Mouse (Mus musculus) embryonic facial prominence, embryonic 13.5 days (tissue): Measurements from ENCODE around the gene Vmn2r2. TPM values are rescaled to one million over a fixed set of nuclear protein-coding genes. Genes with fewer than 3 reads are reported as not detected.

Experiments
- ATAC-seq: fragments of 200-750 bp; cut with Nextera tagmentation; 2 replicates; pipeline ENCODE4 v1.8.0; 2017; ENCODE audit warnings: low read depth; ENCODE audit not compliant: insufficient number of reproducible peaks, insufficient read depth, low FRiP score, low TSS enrichment
- H3K27ac ChIP-seq: fragments of 300-500 bp; sonication (generic); 2 replicates; pipeline ENCODE4 v1.5.1; 2015; ENCODE audit warnings: moderate library complexity, mild to moderate bottlenecking, inconsistent platforms
- H3K27me3 ChIP-seq: fragments of 300-500 bp; sonication (generic); 2 replicates; pipeline ENCODE4 v1.6.1; 2015; ENCODE audit warnings: mild to moderate bottlenecking, inconsistent platforms
- H3K36me3 ChIP-seq: fragments of 300-500 bp; sonication (generic); 2 replicates; pipeline ENCODE4 v1.6.1; 2015; ENCODE audit warnings: mild to moderate bottlenecking, inconsistent platforms
- H3K4me1 ChIP-seq: fragments of 300-500 bp; sonication (generic); 2 replicates; pipeline ENCODE4 v1.6.1; 2015; ENCODE audit warnings: inconsistent platforms
- H3K4me2 ChIP-seq: fragments of 300-500 bp; sonication (generic); 2 replicates; pipeline ENCODE4 v1.6.1; 2015; ENCODE audit warnings: moderate library complexity, mild to moderate bottlenecking, inconsistent platforms
- H3K4me3 ChIP-seq: fragments of 300-500 bp; sonication (generic); 2 replicates; pipeline ENCODE4 v1.5.1; 2015; ENCODE audit warnings: mild to moderate bottlenecking, inconsistent platforms
- H3K9ac ChIP-seq: fragments of 300-500 bp; sonication (generic); 2 replicates; pipeline ENCODE4 v1.6.1; 2015; ENCODE audit warnings: mild to moderate bottlenecking, inconsistent platforms
- H3K9me3 ChIP-seq: fragments of 300-500 bp; sonication (generic); 2 replicates; pipeline ENCODE4 v1.6.1; 2016; ENCODE audit warnings: inconsistent platforms
- WGBS: fragments of 180-500 bp; shearing (Covaris S2); methylation state at CpG from one replicate; pipeline ENCODE4 v1.1.7; 2015; ENCODE audit warnings: mixed read lengths; 5-methylcytosine and 5-hydroxymethylcytosine counted together
- polyA plus RNA-seq: library from polyadenylated mRNA; unstranded; fragments of >200 nt; fragmentation: Nextera tagmentation; extraction: Ambion mirVana; gene quantifications from 2 replicates; pipeline ENCODE4 v1.2.1, GENCODE M21; 2015

The Vmn2r2 gene
- polyA plus RNA-seq = not detected in 2 replicates

DNA sequence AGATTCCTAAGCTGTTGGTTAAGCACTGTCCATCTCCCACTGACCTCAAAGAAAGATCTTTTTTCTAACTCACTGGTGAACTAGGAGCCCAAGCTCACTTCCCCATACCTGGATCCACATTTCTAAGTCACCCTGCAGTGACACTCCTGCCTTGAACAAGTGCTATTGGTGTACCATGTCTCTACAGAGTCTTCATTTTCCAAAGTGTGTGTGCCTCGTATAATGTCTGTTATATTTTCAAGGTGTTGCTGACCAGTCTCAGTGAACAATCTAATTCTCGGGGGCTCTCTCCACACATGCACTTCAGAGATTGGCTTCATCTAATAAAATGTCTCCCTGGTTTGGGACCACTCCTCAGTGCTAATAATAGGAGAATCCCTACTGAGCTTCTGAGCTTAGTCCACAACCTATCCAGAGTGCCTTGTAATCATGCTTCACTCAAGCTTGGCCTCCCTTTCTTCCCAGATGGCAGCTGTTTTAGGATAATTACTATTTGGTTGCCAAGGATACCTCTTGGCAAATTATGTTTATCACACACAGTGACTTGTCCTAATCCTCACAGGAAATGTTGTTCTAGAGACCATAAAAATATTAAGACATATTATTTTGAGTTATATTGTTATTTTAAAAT is at the start of gene Vmn2r2:
Gene Vmn2r2, minus strand, starts transcription at position 51 of the 631 bp plus-strand sequence.
- H3K27ac ChIP-seq = no peak within 1 kb of the TSS
- H3K9me3 ChIP-seq = no peaks in the 10 kb centered on the region
- H3K9ac ChIP-seq = no peak within 1 kb of the TSS
- H3K27me3 ChIP-seq = no peaks in the 10 kb centered on the region
- no peak within 1 kb of the TSS for H3K4me3 ChIP-seq
- WGBS = 79% methylated on average over 2 of the region's 2 CpGs
- H3K4me1 ChIP-seq = no peaks in the 10 kb centered on the region
- H3K4me2 ChIP-seq = no peak within 1 kb of the TSS
- no peaks in the 10 kb centered on the region for H3K36me3 ChIP-seq
- no peak for ATAC-seq

DNA sequence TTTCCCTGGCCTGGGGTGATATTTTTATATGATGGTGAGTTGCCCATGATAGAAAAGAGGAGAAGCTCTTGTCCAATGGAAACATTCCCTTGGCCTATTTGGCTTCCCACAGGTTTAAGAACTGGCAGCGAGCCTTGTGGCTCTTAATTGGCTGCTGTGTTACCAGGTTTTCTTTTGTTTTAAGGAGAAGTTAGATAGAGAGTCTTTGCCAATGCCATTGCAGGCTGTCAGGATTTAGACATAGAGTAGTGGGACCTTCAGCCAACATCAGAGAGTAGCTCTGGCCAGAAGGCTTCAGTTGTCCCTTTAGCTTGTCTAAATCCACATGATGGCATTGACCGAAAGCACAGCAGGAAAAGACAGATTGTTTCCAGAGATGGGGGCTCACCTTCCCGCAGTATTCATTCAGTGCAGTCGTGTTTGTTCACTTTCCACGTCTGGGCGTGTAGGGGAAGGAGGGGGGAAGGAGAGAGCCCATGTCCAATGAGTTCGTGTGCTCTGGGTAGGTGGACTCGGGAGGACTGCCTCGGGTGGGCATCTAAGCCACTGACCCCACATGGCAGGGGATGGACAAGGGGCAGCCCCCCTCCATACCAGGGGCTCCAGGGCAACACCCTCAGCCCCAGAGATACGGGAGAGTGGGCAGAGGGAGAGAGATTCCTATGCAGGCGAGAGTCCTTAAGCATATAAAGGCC is 28.2 kb downstream of the Vmn2r2 start:
- Histone ChIP-seq H3K4me2 (no peak overlapping the region), H3K27ac (no peak overlapping the region), H3K9ac (no peak overlapping the region), H3K27me3 (no peaks in the 10 kb centered on the region), H3K4me1 (no peaks in the 10 kb centered on the region), H3K9me3 (no peaks in the 10 kb centered on the region), H3K4me3 (no peak overlapping the region), H3K36me3 (no peaks in the 10 kb centered on the region)
- ATAC-seq = no peak
- WGBS = 82% methylated on average over 11 of the region's 11 CpGs

DNA sequence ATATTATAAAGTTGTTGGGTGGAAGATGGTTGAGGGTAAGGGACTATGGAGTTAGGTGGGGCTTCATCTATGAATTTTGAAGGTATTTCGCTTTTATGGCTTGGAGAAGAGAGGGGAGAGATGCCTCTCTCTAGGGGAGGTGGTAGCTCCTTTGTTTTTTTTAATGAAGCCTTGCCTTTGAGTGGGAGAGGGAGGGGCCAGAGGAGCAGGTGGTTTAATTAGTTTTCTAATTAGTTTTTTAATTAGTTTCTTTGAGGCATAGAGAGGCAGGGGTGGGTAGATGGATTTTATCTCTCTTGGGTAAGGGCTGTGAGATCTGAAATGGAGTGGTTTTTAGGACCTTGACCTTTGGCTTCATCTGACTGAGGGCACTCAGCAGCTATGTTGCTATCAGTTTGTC is 29.0 kb downstream of the Vmn2r2 start:
- Histone ChIP-seq H3K27me3 (no peaks in the 10 kb centered on the region), H3K4me2 (no peak overlapping the region), H3K36me3 (no peaks in the 10 kb centered on the region), H3K9ac (no peak overlapping the region), H3K27ac (no peak overlapping the region), H3K4me3 (no peak overlapping the region), H3K9me3 (no peaks in the 10 kb centered on the region), H3K4me1 (no peaks in the 10 kb centered on the region)
- WGBS = 85% methylated on average over 1 of the region's 1 CpGs
- ATAC-seq = no peak

DNA sequence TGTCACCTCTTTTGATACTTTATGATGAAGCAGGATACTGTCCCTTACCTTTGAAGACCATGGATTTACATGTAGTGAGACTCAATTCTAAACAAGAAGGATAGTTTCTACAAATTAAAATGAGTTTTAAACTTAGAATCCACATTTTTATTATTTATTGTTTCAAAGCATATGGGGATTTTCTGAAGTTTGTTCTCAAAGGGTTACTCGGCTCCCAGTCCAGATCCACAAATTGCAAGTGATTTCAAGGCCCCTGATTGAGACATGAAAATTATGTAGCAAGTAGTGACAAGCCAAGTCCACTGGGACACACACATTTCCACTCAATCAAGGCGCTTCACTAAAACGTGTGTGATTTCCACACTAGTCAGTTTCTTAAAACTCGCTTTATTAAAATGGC is 60.5 kb downstream of the Vmn2r2 start, which contains the start of gene Vmn2r1:
Gene Vmn2r1, plus strand, starts transcription at position 301 of the 400 bp plus-strand sequence.
- Histone ChIP-seq H3K4me1 (no peaks in the 10 kb centered on the region), H3K4me2 (no peak within 1 kb of the TSS), H3K4me3 (no peak within 1 kb of the TSS), H3K36me3 (no peaks in the 10 kb centered on the region), H3K27ac (no peak within 1 kb of the TSS), H3K9me3 (no peaks in the 10 kb centered on the region), H3K9ac (no peak within 1 kb of the TSS), H3K27me3 (no peaks in the 10 kb centered on the region)
- 64% methylated on average over 4 of the region's 4 CpGs for WGBS
- no peak for ATAC-seq

Other genes starting within 250 kb of the Vmn2r2 start
- 2.4 and 3.0 TPM in 2 replicates for gene Plch1, start 242.5 kb downstream of the Vmn2r2 start, polyA plus RNA-seq
- 8.6 and 8.9 TPM in 2 replicates for gene E130311K13Rik, start 212.5 kb downstream of the Vmn2r2 start, polyA plus RNA-seq
- gene Slc33a1, start 177.2 kb downstream of the Vmn2r2 start, polyA plus RNA-seq = 15.4 and 16.9 TPM in 2 replicates
- gene Gmps, start 165.8 kb downstream of the Vmn2r2 start, polyA plus RNA-seq = 47.7 and 51.0 TPM in 2 replicates
- 0.04 and 0.07 TPM in 2 replicates for gene Vmn2r1, start 60.4 kb downstream of the Vmn2r2 start, polyA plus RNA-seq
- not detected in 2 replicates for gene Vmn2r3, start 147.8 kb upstream of the Vmn2r2 start, polyA plus RNA-seq